Mouse (Mus musculus): ENCODE measurements around the gene Tbc1d22a. TPM values are rescaled to one million over a fixed set of nuclear protein-coding genes. Genes with fewer than 3 reads are reported as not detected.
A peak's percentile ranks its signal among the peaks of the same experiment; 100 is the strongest.

Tbc1d22a gene
- polyA plus RNA-seq, 1 experiment, result 31.7 TPM

- H3K27ac ChIP-seq (ENCODE audit: insufficient read depth, low read depth, low read length), result no peak overlapping the region
- no peaks in the 10 kb centered on the region for H3K27me3 ChIP-seq (replicated peaks; ENCODE audit: control insufficient read depth, insufficient read depth, low read length)
- H3K36me3 ChIP-seq (ENCODE audit: control insufficient read depth, insufficient read depth, low read length), result no peaks in the 10 kb centered on the region
- no peak for TF ChIP-seq POLR2A (IDR thresholded peaks at IDR 0.05; ENCODE audit: low read depth, low read length)
- TF ChIP-seq CTCF (conservative IDR thresholded peaks at IDR 0.05; ENCODE audit: insufficient read depth, insufficient read length, low read depth, low read length), result no peak
- no peak for DNase-seq
- peaks cover 5% of the 10 kb centered on the region; the same call in 1 of the 2 replicates for H3K4me1 ChIP-seq (ENCODE audit: control insufficient read depth, insufficient read depth, low read length)
- H3K4me3 ChIP-seq (ENCODE audit: insufficient read depth, low read depth, low read length), result no peak overlapping the region
- WGBS, result 86% methylated on average over 22 of the region's 22 CpGs
Observed at GRCm38 (mm10) chr15:86234517-86235441, 20.5 kb downstream of the Tbc1d22a start.

GRCm38 (mm10) chr15:86236252-86236651 is 22.0 kb downstream of the Tbc1d22a start:
- WGBS, result 36% methylated on average over 4 of the region's 4 CpGs
- no peaks in the 10 kb centered on the region for H3K27me3 ChIP-seq (replicated peaks; ENCODE audit: control insufficient read depth, insufficient read depth, low read length)
- H3K4me1 ChIP-seq (ENCODE audit: control insufficient read depth, insufficient read depth, low read length), result no peaks in the 10 kb centered on the region; the same call in 1 of the 2 replicates
- no peak overlapping the region for H3K4me3 ChIP-seq (ENCODE audit: insufficient read depth, low read depth, low read length)
- no peaks in the 10 kb centered on the region for H3K36me3 ChIP-seq (ENCODE audit: control insufficient read depth, insufficient read depth, low read length)
- peak; percentile 60 for DNase-seq
- TF ChIP-seq CTCF (conservative IDR thresholded peaks at IDR 0.05; ENCODE audit: insufficient read depth, insufficient read length, low read depth, low read length) (peak; percentile 83), POLR2A (IDR thresholded peaks at IDR 0.05; ENCODE audit: low read depth, low read length) (no peak)
- no peak overlapping the region for H3K27ac ChIP-seq (ENCODE audit: insufficient read depth, low read depth, low read length)

- no peak overlapping the region for H3K27ac ChIP-seq (ENCODE audit: insufficient read depth, low read depth, low read length)
Observed at GRCm38 (mm10) chr15:86238076-86238475, 23.8 kb downstream of the Tbc1d22a start.

GRCm38 (mm10) chr15:86239068-86239467 is 24.8 kb downstream of the Tbc1d22a start:
- H3K4me3 ChIP-seq (ENCODE audit: insufficient read depth, low read depth, low read length), result no peak overlapping the region
- no peaks in the 10 kb centered on the region for H3K36me3 ChIP-seq (ENCODE audit: control insufficient read depth, insufficient read depth, low read length)
- 84% methylated on average over 6 of the region's 6 CpGs for WGBS
- DNase-seq, result no peak
- H3K27ac ChIP-seq (ENCODE audit: insufficient read depth, low read depth, low read length), result no peak overlapping the region
- no peak for TF ChIP-seq POLR2A (IDR thresholded peaks at IDR 0.05; ENCODE audit: low read depth, low read length)
- no peak for TF ChIP-seq CTCF (conservative IDR thresholded peaks at IDR 0.05; ENCODE audit: insufficient read depth, insufficient read length, low read depth, low read length)
- no peaks in the 10 kb centered on the region for H3K4me1 ChIP-seq (ENCODE audit: control insufficient read depth, insufficient read depth, low read length)
- H3K27me3 ChIP-seq (replicated peaks; ENCODE audit: control insufficient read depth, insufficient read depth, low read length), result no peaks in the 10 kb centered on the region

More at GRCm38 (mm10) chr15:86238076-86238475, 23.8 kb downstream of the Tbc1d22a start:
- Histone ChIP-seq H3K36me3 (ENCODE audit: control insufficient read depth, insufficient read depth, low read length) (no peaks in the 10 kb centered on the region), H3K27me3 (replicated peaks; ENCODE audit: control insufficient read depth, insufficient read depth, low read length) (no peaks in the 10 kb centered on the region), H3K4me1 (ENCODE audit: control insufficient read depth, insufficient read depth, low read length) (no peaks in the 10 kb centered on the region), H3K4me3 (ENCODE audit: insufficient read depth, low read depth, low read length) (no peak overlapping the region)
- WGBS, result 88% methylated on average over 3 of the region's 3 CpGs
- TF ChIP-seq POLR2A (IDR thresholded peaks at IDR 0.05; ENCODE audit: low read depth, low read length), result no peak
- TF ChIP-seq CTCF (conservative IDR thresholded peaks at IDR 0.05; ENCODE audit: insufficient read depth, insufficient read length, low read depth, low read length), result no peak
- DNase-seq, result no peak

- no peaks in the 10 kb centered on the region for H3K27me3 ChIP-seq (replicated peaks; ENCODE audit: control insufficient read depth, insufficient read depth, low read length)
- peak; percentile 74 for DNase-seq
- WGBS, result 37% methylated on average over 10 of the region's 10 CpGs
- no peak overlapping the region for H3K4me3 ChIP-seq (ENCODE audit: insufficient read depth, low read depth, low read length)
- no peak overlapping the region for H3K27ac ChIP-seq (ENCODE audit: insufficient read depth, low read depth, low read length)
- no peaks in the 10 kb centered on the region for H3K4me1 ChIP-seq (ENCODE audit: control insufficient read depth, insufficient read depth, low read length)
- TF ChIP-seq POLR2A (IDR thresholded peaks at IDR 0.05; ENCODE audit: low read depth, low read length) (no peak), CTCF (conservative IDR thresholded peaks at IDR 0.05; ENCODE audit: insufficient read depth, insufficient read length, low read depth, low read length) (peak; percentile 84)
- H3K36me3 ChIP-seq (ENCODE audit: control insufficient read depth, insufficient read depth, low read length), result no peaks in the 10 kb centered on the region
Observed at GRCm38 (mm10) chr15:86239801-86240200, 25.5 kb downstream of the Tbc1d22a start.

- H3K27me3 ChIP-seq (replicated peaks; ENCODE audit: control insufficient read depth, insufficient read depth, low read length), result no peaks in the 10 kb centered on the region
- TF ChIP-seq CTCF (conservative IDR thresholded peaks at IDR 0.05; ENCODE audit: insufficient read depth, insufficient read length, low read depth, low read length) (peak; percentile 62), POLR2A (IDR thresholded peaks at IDR 0.05; ENCODE audit: low read depth, low read length) (no peak)
- no peak overlapping the region for H3K27ac ChIP-seq (ENCODE audit: insufficient read depth, low read depth, low read length)
- no peak overlapping the region for H3K4me3 ChIP-seq (ENCODE audit: insufficient read depth, low read depth, low read length)
- no peaks in the 10 kb centered on the region for H3K4me1 ChIP-seq (ENCODE audit: control insufficient read depth, insufficient read depth, low read length)
- DNase-seq, result peak; percentile 69
- H3K36me3 ChIP-seq (ENCODE audit: control insufficient read depth, insufficient read depth, low read length), result no peaks in the 10 kb centered on the region
- WGBS, result 44% methylated on average over 8 of the region's 8 CpGs
Observed at GRCm38 (mm10) chr15:86243708-86244107, 29.4 kb downstream of the Tbc1d22a start.

- Histone ChIP-seq H3K27ac (ENCODE audit: insufficient read depth, low read depth, low read length) (no peak overlapping the region), H3K4me1 (ENCODE audit: control insufficient read depth, insufficient read depth, low read length) (no peaks in the 10 kb centered on the region), H3K27me3 (replicated peaks; ENCODE audit: control insufficient read depth, insufficient read depth, low read length) (no peaks in the 10 kb centered on the region), H3K36me3 (ENCODE audit: control insufficient read depth, insufficient read depth, low read length) (no peaks in the 10 kb centered on the region), H3K4me3 (ENCODE audit: insufficient read depth, low read depth, low read length) (no peak overlapping the region)
- TF ChIP-seq CTCF (conservative IDR thresholded peaks at IDR 0.05; ENCODE audit: insufficient read depth, insufficient read length, low read depth, low read length), result no peak
- TF ChIP-seq POLR2A (IDR thresholded peaks at IDR 0.05; ENCODE audit: low read depth, low read length), result no peak
- no peak for DNase-seq
- WGBS, result 88% methylated on average over 2 of the region's 2 CpGs
Observed at GRCm38 (mm10) chr15:86244380-86244779, 30.1 kb downstream of the Tbc1d22a start.

All from kidney, adult 2 months (tissue).